ENCODE assay signal across 11 mouse cellular contexts in genomic region chr5:148534644-148535043, GRCm38 (mm10). TPM values are rescaled to one million over a fixed set of nuclear protein-coding genes. Genes with fewer than 3 reads are reported as not detected.
DNase-seq lines count a peak whose midpoint lies in the region; ATAC-seq and TF ChIP-seq lines count a peak whose summit lies in the region.
"Had no signal": no experiment of that assay in that cellular context is flagged by ENCODE, and none has a peak within 500 bp of the region (broad histone marks: within the 10 kb centered on the region; RNA-seq: fewer than 3 reads in every experiment).

No protein-coding gene starts in this region.

- peak overlapping the region; percentile 23; the same call in 1 of the 2 replicates for H3K4me2 ChIP-seq in heart, embryonic 13.5 days
- no peak overlapping the region for H3K4me2 ChIP-seq in stomach, embryonic 16.5 days (ENCODE audit: low read depth, low read length)
- no peak overlapping the region for H3K4me2 ChIP-seq in stomach, postnatal 0 days (replicated peaks; ENCODE audit: low read depth)
- H3K4me2 ChIP-seq in myocyte (ENCODE audit: low read depth) = peak overlapping the region; percentile 84
- H3K4me2 ChIP-seq: hindbrain, embryonic 13.5 days had no signal

- H3K4me3 ChIP-seq in heart, embryonic 13.5 days = no peak overlapping the region
- H3K4me3 ChIP-seq in heart, adult 2 months = no peak overlapping the region
- no peak overlapping the region for H3K4me3 ChIP-seq in stomach, embryonic 16.5 days (replicated peaks; ENCODE audit: low read length)
- H3K4me3 ChIP-seq in stomach, postnatal 0 days (ENCODE audit: low read depth, low read length) = no peak overlapping the region
- H3K4me3 ChIP-seq in myocyte = no peak overlapping the region
- H3K4me3 ChIP-seq: hindbrain, embryonic 13.5 days had no signal

- no peak for TF ChIP-seq POLR2A in heart, adult 2 months (IDR thresholded peaks at IDR 0.05; ENCODE audit: insufficient read depth, low read depth, low read length)
- no peak for TF ChIP-seq POLR2A in myocyte (IDR thresholded peaks at IDR 0.05; ENCODE audit: insufficient read length, low read depth)

- H3K36me3 ChIP-seq in heart, embryonic 13.5 days = no peaks in the 10 kb centered on the region
- peaks cover 27% of the 10 kb centered on the region for H3K36me3 ChIP-seq in heart, adult 2 months (ENCODE audit: control insufficient read depth, insufficient read depth, low read length)
- no peaks in the 10 kb centered on the region for H3K36me3 ChIP-seq in stomach, embryonic 16.5 days (ENCODE audit: control insufficient read depth, insufficient read depth, low read length)
- no peaks in the 10 kb centered on the region for H3K36me3 ChIP-seq in stomach, postnatal 0 days (ENCODE audit: control insufficient read depth, insufficient read depth, low read length)
- no peaks in the 10 kb centered on the region for H3K36me3 ChIP-seq in myocyte (ENCODE audit: control insufficient read depth, insufficient read depth)
- H3K36me3 ChIP-seq: hindbrain, embryonic 13.5 days had no signal

- H3K27ac ChIP-seq in heart, embryonic 13.5 days (replicated peaks) = 0 out of 2 replicates have a peak overlapping the region, but pooled peaks have one; percentile 30
- no peak overlapping the region for H3K27ac ChIP-seq in heart, adult 2 months
- H3K27ac ChIP-seq in stomach, embryonic 16.5 days (ENCODE audit: low read length) = no peak overlapping the region; the same call in 1 of the 2 replicates
- no peak overlapping the region for H3K27ac ChIP-seq in stomach, postnatal 0 days (replicated peaks)
- H3K27ac ChIP-seq: hindbrain, embryonic 13.5 days had no signal

- H3K79me2 ChIP-seq in heart, adult 2 months (replicated peaks; ENCODE audit: control insufficient read depth, insufficient read depth, low read length) = peaks cover 20% of the 10 kb centered on the region
- peaks cover 90% of the 10 kb centered on the region for H3K79me2 ChIP-seq in myocyte (ENCODE audit: control insufficient read depth, insufficient read depth)

- no peaks in the 10 kb centered on the region for H3K9me3 ChIP-seq in heart, embryonic 13.5 days
- H3K9me3 ChIP-seq in stomach, embryonic 16.5 days (replicated peaks; ENCODE audit: control insufficient read depth, low read length) = no peaks in the 10 kb centered on the region
- no peaks in the 10 kb centered on the region for H3K9me3 ChIP-seq in stomach, postnatal 0 days (ENCODE audit: control insufficient read depth, low read length)
- H3K9me3 ChIP-seq: hindbrain, embryonic 13.5 days had no signal

- no peak for TF ChIP-seq EP300 in heart, adult 2 months (IDR thresholded peaks at IDR 0.05; ENCODE audit: insufficient read depth, low read depth, low read length)
- no peak for TF ChIP-seq EP300 in stomach, postnatal 0 days (optimal IDR thresholded peaks at IDR 0.05)

- no peak for ATAC-seq in heart, embryonic 13.5 days (ENCODE audit: extremely low read depth, insufficient number of reproducible peaks, low FRiP score, low TSS enrichment)
- 0 out of 2 replicates have a peak, but pooled peaks have one; percentile 21 for ATAC-seq in stomach, embryonic 16.5 days (ENCODE audit: insufficient read depth, low FRiP score)
- ATAC-seq in stomach, postnatal 0 days (ENCODE audit: low FRiP score, low TSS enrichment) = no peak
- ATAC-seq: Patski had no signal

- H3K4me1 ChIP-seq in heart, embryonic 13.5 days = peaks cover 58% of the 10 kb centered on the region
- H3K4me1 ChIP-seq in heart, adult 2 months (ENCODE audit: control insufficient read depth, insufficient read depth, low read length) = peaks cover 30% of the 10 kb centered on the region
- H3K4me1 ChIP-seq in stomach, embryonic 16.5 days (ENCODE audit: control insufficient read depth, insufficient read depth, low read length) = peaks cover 12% of the 10 kb centered on the region
- no peaks in the 10 kb centered on the region for H3K4me1 ChIP-seq in stomach, postnatal 0 days (replicated peaks; ENCODE audit: control insufficient read depth, insufficient read depth)

- WGBS in heart, embryonic 13.5 days = 52% methylated on average over 3 of the region's 3 CpGs
- 50% methylated on average over 3 of the region's 3 CpGs for whole genome bisulfite sequencing in heart, adult 2 months
- WGBS in stomach, embryonic 16.5 days = 57% methylated on average over 3 of the region's 3 CpGs
- WGBS in stomach, postnatal 0 days = 61% methylated on average over 3 of the region's 3 CpGs

- H3K27me3 ChIP-seq in heart, embryonic 13.5 days (replicated peaks) = no peaks in the 10 kb centered on the region
- H3K27me3 ChIP-seq in heart, adult 2 months (ENCODE audit: control insufficient read depth, insufficient read depth, low read length) = no peaks in the 10 kb centered on the region
- H3K27me3 ChIP-seq in stomach, embryonic 16.5 days (ENCODE audit: control insufficient read depth, insufficient read depth, low read length) = no peaks in the 10 kb centered on the region
- no peaks in the 10 kb centered on the region for H3K27me3 ChIP-seq in stomach, postnatal 0 days (ENCODE audit: control insufficient read depth, insufficient read depth, low read length)
- H3K27me3 ChIP-seq in myocyte (ENCODE audit: control insufficient read depth, insufficient read depth, insufficient read length) = no peaks in the 10 kb centered on the region
- H3K27me3 ChIP-seq: hindbrain, embryonic 13.5 days; Patski had no signal

- TF ChIP-seq CTCF in heart, adult 2 months (IDR thresholded peaks at IDR 0.05) = no peak
- TF ChIP-seq CTCF in stomach, postnatal 0 days (IDR thresholded peaks at IDR 0.05; ENCODE audit: low read depth) = no peak

- no peak overlapping the region for H3K9ac ChIP-seq in heart, embryonic 13.5 days
- H3K9ac ChIP-seq in heart, adult 2 months (ENCODE audit: low read depth, low read length) = no peak overlapping the region
- no peak overlapping the region for H3K9ac ChIP-seq in stomach, embryonic 16.5 days (ENCODE audit: low read length)
- no peak overlapping the region for H3K9ac ChIP-seq in stomach, postnatal 0 days (ENCODE audit: low read length)
- H3K9ac ChIP-seq: hindbrain, embryonic 13.5 days had no signal

- H3ac ChIP-seq in myocyte (ENCODE audit: control insufficient read depth, insufficient read length) = no peak overlapping the region

- intact Hi-C loops in heart, adult 2 months (cut with DNase I) = no loop called here

- peak; percentile 41 for DNase-seq in cerebellum, adult 9-11 months
- DNase-seq in cerebellum, postnatal 4 days (ENCODE audit: low spot score in 2 of 2) = no peak
- DNase-seq in heart, adult 2 months = no peak
- DNase-seq in stomach, postnatal 0 days (ENCODE audit: low spot score) = no peak
- no peak for DNase-seq in kidney, adult 9 months
- DNase-seq: liver had no signal

TF ChIP-seq in myocyte, 11 proteins besides CTCF, POLR2A, EP300 and RAD21:
- no peak for TF ChIP-seq MYOG (IDR thresholded peaks at IDR 0.05; ENCODE audit: control insufficient read depth in 1 of 3, insufficient read depth in 1 of 3, insufficient read length in 2 of 3, low read depth in 2 of 3)
- TF ChIP-seq CEBPB (IDR thresholded peaks at IDR 0.05; ENCODE audit: insufficient read depth, poor library complexity, severe bottlenecking) = no peak
- TF ChIP-seq SRF (IDR thresholded peaks at IDR 0.05; ENCODE audit: control insufficient read depth, insufficient read length, low read depth) = no peak
- TF ChIP-seq MAX (IDR thresholded peaks at IDR 0.05; ENCODE audit: low read depth) = no peak
- no peak for TF ChIP-seq POLR2AphosphoS2 (IDR thresholded peaks at IDR 0.05; ENCODE audit: insufficient read length, low read depth)

RNA-seq across cellular contexts. Expression of gene Ubl3, which starts 17.9 kb away (rescaled TPM):
- 55.0 and 59.1 TPM in 2 replicates for polyA plus RNA-seq in heart, embryonic 13.5 days (2015; fragmentation: Nextera tagmentation; extraction: Ambion mirVana)
- 100 to 1,000 TPM in 1 of 2 experiments, 10 to 100 TPM in 1; 92.7 to 112 TPM for total RNA-seq in heart, adult 2 months (2021)
- 43.6 and 55.3 TPM in 2 replicates for polyA plus RNA-seq in heart, adult 2 months (2012; rRNA removed)
- polyA plus RNA-seq in stomach, embryonic 16.5 days (2015; fragmentation: Nextera tagmentation; extraction: Ambion mirVana) = 36.3 and 41.0 TPM in 2 replicates
- 117 and 123 TPM in 2 replicates for polyA plus RNA-seq in stomach, postnatal 0 days (2015; fragmentation: Nextera tagmentation; extraction: Ambion mirVana)
- polyA plus RNA-seq in myocyte (2012; fragmentation: generic; extraction: Trizol) = 43.3 TPM

Comparison
In these comparisons a context has a peak if more than half of its experiments do, and no peak if none do; other contexts are left out.
1. H3K4me2 ChIP-seq: peak in heart, embryonic 13.5 days (single experiment) and myocyte (single experiment); none in stomach, embryonic 16.5 days (single experiment) and stomach, postnatal 0 days (single experiment).